Mouse (Mus musculus): Measurements from ENCODE around the gene Ccl1. TPM values are rescaled to one million over a fixed set of nuclear protein-coding genes. Genes with fewer than 3 reads are reported as not detected.

The Ccl1 gene
- 0.48 and 0.71 TPM in 2 replicates for polyA plus RNA-seq (2015; fragmentation: Nextera tagmentation; extraction: Ambion mirVana)

- no peak for ATAC-seq (ENCODE audit: low read depth)
- Histone ChIP-seq H3K4me1 (replicated peaks) (peaks cover 5% of the 10 kb centered on the region), H3K4me2 (no peak within 1 kb of the TSS), H3K27me3 (no peaks in the 10 kb centered on the region), H3K9me3 (no peaks in the 10 kb centered on the region), H3K4me3 (no peak within 1 kb of the TSS), H3K9ac (no peak within 1 kb of the TSS), H3K36me3 (no peaks in the 10 kb centered on the region), H3K27ac (replicated peaks) (no peak within 1 kb of the TSS)
- 81% methylated on average over 4 of the region's 4 CpGs for WGBS
These were observed at the start of gene Ccl1 for GRCm38 (mm10) chr11:82305590-82305989. TSS of gene Ccl1 (minus strand) at chr11:82305690.

DNA sequence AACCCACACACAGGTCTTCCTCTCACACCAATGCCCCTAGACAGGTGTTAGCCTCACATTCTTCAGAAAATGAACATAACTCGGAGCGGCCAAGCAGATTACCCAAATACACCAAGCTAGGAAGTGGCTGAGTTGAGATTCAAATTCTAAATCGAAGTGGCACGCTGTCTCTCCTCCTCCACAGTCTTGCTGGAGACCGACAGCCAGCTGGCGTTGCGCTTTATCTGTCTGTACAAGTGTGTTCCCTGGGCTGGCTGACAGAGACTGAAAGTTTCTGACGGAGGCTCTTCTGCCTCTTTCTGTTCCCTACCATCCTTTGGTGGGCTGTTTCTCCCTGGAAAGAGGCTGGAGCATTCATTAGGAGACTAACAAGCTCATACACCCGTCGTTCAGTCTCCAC, 45.5 kb upstream of the Ccl1 start:
- Histone ChIP-seq H3K4me3 (no peak overlapping the region), H3K9ac (no peak overlapping the region)
- 86% methylated on average over 10 of the region's 10 CpGs for WGBS

DNA sequence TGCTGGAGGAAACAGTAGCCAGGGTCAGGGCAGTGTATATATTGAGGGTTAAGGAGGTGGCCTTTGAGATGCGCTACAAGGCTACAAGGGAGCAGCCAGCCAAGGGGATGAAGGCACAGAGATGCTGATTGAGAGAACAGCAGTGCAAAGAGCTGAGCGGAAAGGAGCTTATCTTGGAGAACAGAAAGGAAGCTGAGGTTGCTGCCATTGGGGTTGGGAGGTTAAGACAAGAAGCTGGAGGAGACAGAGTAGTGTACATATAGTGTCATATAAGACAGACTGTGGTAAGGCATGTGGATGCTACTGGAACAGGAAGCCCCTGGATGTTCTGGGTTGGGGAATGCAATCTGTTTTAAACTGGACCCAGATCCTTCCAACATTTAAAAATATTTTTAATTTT, 35.4 kb upstream of the Ccl1 start:
- Histone ChIP-seq H3K9ac (0 out of 2 replicates have a peak overlapping the region, but pooled peaks have one; percentile 41), H3K4me3 (no peak overlapping the region), H3K27me3 (peaks cover 3% of the 10 kb centered on the region; the same call in 1 of the 2 replicates), H3K36me3 (no peaks in the 10 kb centered on the region), H3K27ac (replicated peaks) (peak overlapping the region; percentile 81), H3K9me3 (no peaks in the 10 kb centered on the region), H3K4me1 (replicated peaks) (peaks cover 28% of the 10 kb centered on the region), H3K4me2 (no peak overlapping the region)
- 71% methylated on average over 2 of the region's 2 CpGs for WGBS
- ATAC-seq (ENCODE audit: low read depth): no peak

More for the DNA sequence above, 45.5 kb upstream of the Ccl1 start:
- H3K4me2 ChIP-seq: no peak overlapping the region
- H3K27me3 ChIP-seq: 0 out of 2 replicates have a peak, but pooled peaks cover 3% of the 10 kb centered on the region
- no peak overlapping the region for H3K27ac ChIP-seq (replicated peaks)
- no peak for ATAC-seq (ENCODE audit: low read depth)
- H3K4me1 ChIP-seq (replicated peaks): no peaks in the 10 kb centered on the region
- no peaks in the 10 kb centered on the region for H3K36me3 ChIP-seq
- H3K9me3 ChIP-seq: no peaks in the 10 kb centered on the region

DNA sequence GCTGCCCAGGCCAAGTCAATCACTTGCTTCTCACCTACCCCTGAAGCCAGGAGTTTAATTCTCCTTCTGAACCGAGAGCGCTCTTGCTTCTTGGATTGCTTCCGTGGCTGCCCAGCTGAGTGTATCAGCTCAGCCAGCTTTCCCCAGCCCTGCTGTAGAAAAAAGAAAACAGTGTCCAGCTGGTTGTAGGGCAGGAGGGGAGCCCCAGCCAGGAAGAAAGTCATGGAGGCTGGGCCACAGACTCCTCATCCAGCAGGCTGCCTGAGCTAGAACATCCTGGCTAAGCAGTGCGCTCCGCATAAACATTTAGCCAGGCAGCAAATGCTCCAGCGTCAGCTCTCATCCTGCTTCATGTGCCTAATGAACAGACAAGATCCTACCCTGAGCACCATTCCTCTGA, 34.9 kb upstream of the Ccl1 start:
- 0 out of 2 replicates have a peak overlapping the region, but pooled peaks have one; percentile 41 for H3K9ac ChIP-seq
- peak; percentile 43; the same call in 1 of the 2 replicates for ATAC-seq (ENCODE audit: low read depth)
- no peaks in the 10 kb centered on the region for H3K36me3 ChIP-seq
- H3K4me3 ChIP-seq: no peak overlapping the region
- H3K27ac ChIP-seq (replicated peaks): peak overlapping the region; percentile 81
- peaks cover 3% of the 10 kb centered on the region; the same call in 1 of the 2 replicates for H3K27me3 ChIP-seq
- peaks cover 23% of the 10 kb centered on the region for H3K4me1 ChIP-seq (replicated peaks)
- H3K9me3 ChIP-seq: no peaks in the 10 kb centered on the region
- peak overlapping the region; percentile 9; the same call in 1 of the 2 replicates for H3K4me2 ChIP-seq
- 35% methylated on average over 6 of the region's 6 CpGs for WGBS

- Histone ChIP-seq H3K4me1 (replicated peaks) (peaks cover 22% of the 10 kb centered on the region), H3K27me3 (peaks cover 2% of the 10 kb centered on the region; the same call in 1 of the 2 replicates), H3K4me2 (peak overlapping the region; percentile 9; the same call in 1 of the 2 replicates), H3K9ac (no peak overlapping the region), H3K36me3 (no peaks in the 10 kb centered on the region), H3K9me3 (no peaks in the 10 kb centered on the region), H3K27ac (replicated peaks) (peak overlapping the region; percentile 81), H3K4me3 (no peak overlapping the region)
- ATAC-seq (ENCODE audit: low read depth): peak; percentile 94
- WGBS: 11% methylated on average over 7 of the region's 7 CpGs
These were observed 34.5 kb upstream of the Ccl1 start for GRCm38 (mm10) chr11:82339921-82340401.

DNA sequence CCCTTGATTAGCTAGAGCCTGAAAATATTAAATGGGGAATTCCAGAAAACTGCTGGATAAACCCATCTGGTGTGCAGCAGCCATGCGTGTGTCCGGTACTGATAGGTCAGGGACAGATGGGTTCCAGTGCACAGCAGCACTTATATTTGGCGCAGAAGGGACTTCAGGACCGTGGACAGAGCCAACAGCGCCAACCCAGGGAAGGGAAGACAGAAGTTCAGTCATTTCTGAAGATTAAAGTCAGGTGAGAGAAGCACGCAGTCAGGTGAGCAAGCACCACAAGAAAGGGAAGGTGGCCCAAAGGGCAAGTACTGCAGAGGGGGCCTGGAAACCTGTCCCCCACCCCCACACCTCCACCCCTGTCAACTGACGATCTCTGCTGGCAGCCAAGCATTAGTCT, 7.7 kb upstream of the Ccl1 start:
- Histone ChIP-seq H3K27ac (replicated peaks) (no peak overlapping the region), H3K4me3 (no peak overlapping the region), H3K9ac (no peak overlapping the region), H3K4me1 (replicated peaks) (peaks cover 5% of the 10 kb centered on the region), H3K9me3 (no peaks in the 10 kb centered on the region), H3K36me3 (no peaks in the 10 kb centered on the region), H3K27me3 (no peaks in the 10 kb centered on the region), H3K4me2 (no peak overlapping the region)
- WGBS: 46% methylated on average over 7 of the region's 7 CpGs
- ATAC-seq (ENCODE audit: low read depth): no peak

- H3K4me3 ChIP-seq: 0 out of 2 replicates have a peak overlapping the region, but pooled peaks have one; percentile 12
These were observed 5.0 kb upstream of the Ccl1 start for GRCm38 (mm10) chr11:82310336-82311045.

DNA sequence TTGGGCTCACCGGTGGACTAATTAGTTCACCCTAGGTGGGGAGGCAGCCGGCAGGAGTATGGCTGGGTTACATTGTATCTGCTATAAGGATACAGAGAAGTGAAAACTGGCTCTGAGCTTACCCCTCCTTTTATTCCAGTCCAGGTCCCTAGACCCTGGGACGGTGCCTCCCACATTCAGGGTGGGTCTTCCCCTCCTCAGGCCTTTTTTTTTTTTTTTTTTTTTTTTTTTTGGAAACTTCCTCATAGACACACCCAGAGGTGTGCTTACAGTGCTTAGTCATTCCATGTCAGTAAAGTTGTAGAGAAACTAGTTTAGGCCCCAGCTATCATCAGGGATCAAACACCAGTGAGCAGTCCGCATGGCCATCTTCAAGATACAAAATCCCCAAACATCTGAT, 7.6 kb downstream of the Ccl1 start:
- no peak for ATAC-seq (ENCODE audit: low read depth)
- H3K27ac ChIP-seq (replicated peaks): no peak overlapping the region
- H3K4me1 ChIP-seq (replicated peaks): no peaks in the 10 kb centered on the region
- H3K27me3 ChIP-seq: no peaks in the 10 kb centered on the region
- no peaks in the 10 kb centered on the region for H3K36me3 ChIP-seq
- H3K4me3 ChIP-seq: no peak overlapping the region
- H3K9me3 ChIP-seq: 0 out of 2 replicates have a peak, but pooled peaks cover 2% of the 10 kb centered on the region
- H3K9ac ChIP-seq: no peak overlapping the region
- H3K4me2 ChIP-seq: no peak overlapping the region
- 75% methylated on average over 4 of the region's 4 CpGs for WGBS

More at GRCm38 (mm10) chr11:82310336-82311045, 5.0 kb upstream of the Ccl1 start:
- H3K27ac ChIP-seq (replicated peaks): peak overlapping the region; percentile 25; the same call in 1 of the 2 replicates
- H3K9ac ChIP-seq: peak overlapping the region; percentile 41; the same call in 1 of the 2 replicates
- H3K27me3 ChIP-seq: no peaks in the 10 kb centered on the region
- H3K36me3 ChIP-seq: no peaks in the 10 kb centered on the region
- H3K9me3 ChIP-seq: no peaks in the 10 kb centered on the region
- WGBS: 20% methylated on average over 12 of the region's 12 CpGs
- peak; percentile 58; the same call in 1 of the 2 replicates for ATAC-seq (ENCODE audit: low read depth)
- peaks cover 5% of the 10 kb centered on the region for H3K4me1 ChIP-seq (replicated peaks)
- peak overlapping the region; percentile 41 for H3K4me2 ChIP-seq

GRCm38 (mm10) chr11:82290841-82291240, 14.6 kb downstream of the Ccl1 start:
- H3K4me1 ChIP-seq (replicated peaks): no peaks in the 10 kb centered on the region
- no peak overlapping the region for H3K4me3 ChIP-seq
- 0 out of 2 replicates have a peak, but pooled peaks cover 3% of the 10 kb centered on the region for H3K9me3 ChIP-seq
- H3K36me3 ChIP-seq: no peaks in the 10 kb centered on the region
- no peaks in the 10 kb centered on the region for H3K27me3 ChIP-seq
- H3K4me2 ChIP-seq: no peak overlapping the region
- no peak overlapping the region for H3K27ac ChIP-seq (replicated peaks)
- H3K9ac ChIP-seq: no peak overlapping the region
- ATAC-seq (ENCODE audit: low read depth): no peak

GRCm38 (mm10) chr11:82274149-82274812, 31.2 kb downstream of the Ccl1 start:
- WGBS: 70% methylated on average over 8 of the region's 8 CpGs
- no peak for ATAC-seq (ENCODE audit: low read depth)
- H3K27ac ChIP-seq (replicated peaks): no peak overlapping the region

DNA sequence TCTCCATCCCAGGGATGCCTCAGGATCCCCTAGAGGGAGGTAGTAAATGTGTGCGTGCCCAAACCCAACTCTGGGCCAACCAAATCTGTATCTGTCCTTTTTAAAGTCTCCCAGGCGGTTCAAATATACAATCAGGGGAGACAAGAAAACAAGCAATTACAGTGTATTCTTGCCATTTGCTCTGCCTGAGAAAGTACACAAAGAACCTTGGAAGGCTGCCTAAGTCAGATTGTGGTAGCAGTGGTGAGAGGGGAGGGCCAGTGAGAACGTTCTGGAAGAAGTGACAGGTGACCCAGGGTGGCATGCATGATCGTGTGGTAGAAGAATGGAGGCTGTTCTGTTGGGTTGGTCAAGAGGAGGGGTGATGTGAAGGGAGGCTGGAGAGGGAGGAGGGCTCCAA, 46.4 kb downstream of the Ccl1 start:
- no peak overlapping the region for H3K4me2 ChIP-seq
- peaks cover 29% of the 10 kb centered on the region; the same call in 1 of the 2 replicates for H3K4me1 ChIP-seq (replicated peaks)
- no peak overlapping the region for H3K27ac ChIP-seq (replicated peaks)
- H3K9me3 ChIP-seq: no peaks in the 10 kb centered on the region
- H3K36me3 ChIP-seq: no peaks in the 10 kb centered on the region
- H3K27me3 ChIP-seq: 0 out of 2 replicates have a peak, but pooled peaks cover 8% of the 10 kb centered on the region
- no peak for ATAC-seq (ENCODE audit: low read depth)
- no peak overlapping the region for H3K4me3 ChIP-seq
- no peak overlapping the region for H3K9ac ChIP-seq
- WGBS: 39% methylated on average over 4 of the region's 4 CpGs

More at GRCm38 (mm10) chr11:82274149-82274812, 31.2 kb downstream of the Ccl1 start:
- Histone ChIP-seq H3K4me1 (replicated peaks) (peaks cover 13% of the 10 kb centered on the region), H3K9ac (no peak overlapping the region), H3K4me3 (no peak overlapping the region), H3K4me2 (no peak overlapping the region), H3K9me3 (no peaks in the 10 kb centered on the region), H3K27me3 (no peaks in the 10 kb centered on the region), H3K36me3 (no peaks in the 10 kb centered on the region)

GRCm38 (mm10) chr11:82255601-82256000, 49.9 kb downstream of the Ccl1 start:
- Histone ChIP-seq H3K27me3 (0 out of 2 replicates have a peak, but pooled peaks cover 3% of the 10 kb centered on the region), H3K9ac (no peak overlapping the region), H3K4me1 (replicated peaks) (peaks cover 59% of the 10 kb centered on the region), H3K36me3 (no peaks in the 10 kb centered on the region), H3K27ac (replicated peaks) (no peak overlapping the region), H3K4me3 (no peak overlapping the region), H3K9me3 (no peaks in the 10 kb centered on the region), H3K4me2 (no peak overlapping the region)
- no peak for ATAC-seq (ENCODE audit: low read depth)
- WGBS: 29% methylated on average over 4 of the region's 4 CpGs

Data from neural tube, embryonic 13.5 days (tissue).